Mouse (Mus musculus): ENCODE measurements at regions not wholly inside any gene's neighbourhood (a gene's known extent, or its start where the extent isn't known, plus 50 kb on each side); places are given as distances from the start of the nearest gene placed in this dataset.

DNA sequence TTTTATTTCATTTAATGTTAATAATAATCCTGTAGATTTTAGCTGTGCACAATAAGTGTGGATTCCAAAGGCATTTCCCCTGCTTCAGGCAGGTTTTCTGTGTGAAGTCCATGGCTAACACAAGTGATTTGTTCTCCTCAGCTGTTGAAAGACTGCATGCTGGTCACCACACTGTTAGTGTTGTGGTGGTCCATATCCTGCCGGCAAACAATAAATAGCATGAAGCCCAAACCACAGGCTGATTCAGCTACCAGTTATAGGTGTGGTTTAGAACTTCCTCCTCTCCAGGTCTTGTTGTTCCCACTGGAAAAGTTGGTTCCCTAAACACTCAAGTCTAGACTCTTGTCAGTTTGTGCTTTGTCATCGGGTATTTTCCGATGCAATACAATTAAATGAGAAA, 497.5 kb downstream of the Plcl1 start:
- no peaks in the 10 kb centered on the region for H3K36me3 ChIP-seq (ENCODE audit: control insufficient read depth, insufficient read depth, low read length)
- H3K4me2 ChIP-seq (replicated peaks; ENCODE audit: low read depth, low read length) = no peak overlapping the region
- H3K27ac ChIP-seq (ENCODE audit: low read depth, low read length) = no peak overlapping the region
- H3K9ac ChIP-seq (ENCODE audit: low read depth, low read length) = no peak overlapping the region
- 95% methylated on average over 3 of the region's 3 CpGs for WGBS
- no peaks in the 10 kb centered on the region for H3K27me3 ChIP-seq (ENCODE audit: control insufficient read depth, insufficient read depth, low read length)
- H3K9me3 ChIP-seq (ENCODE audit: control insufficient read depth, low read length) = no peaks in the 10 kb centered on the region
- H3K4me1 ChIP-seq (ENCODE audit: control insufficient read depth, insufficient read depth, low read length) = no peaks in the 10 kb centered on the region
- ATAC-seq (ENCODE audit: low FRiP score, low TSS enrichment) = no peak
- no peak overlapping the region for H3K4me3 ChIP-seq (ENCODE audit: low read length)

- H3K27ac ChIP-seq (ENCODE audit: low read depth, low read length) = no peak overlapping the region
- 76% methylated on average over 2 of the region's 2 CpGs for WGBS
- H3K36me3 ChIP-seq (ENCODE audit: control insufficient read depth, insufficient read depth, low read length) = no peaks in the 10 kb centered on the region
- H3K4me1 ChIP-seq (ENCODE audit: control insufficient read depth, insufficient read depth, low read length) = no peaks in the 10 kb centered on the region
- H3K9ac ChIP-seq (ENCODE audit: low read depth, low read length) = no peak overlapping the region
- H3K4me3 ChIP-seq (ENCODE audit: low read length) = no peak overlapping the region
- H3K9me3 ChIP-seq (ENCODE audit: control insufficient read depth, low read length) = no peaks in the 10 kb centered on the region
- H3K4me2 ChIP-seq (replicated peaks; ENCODE audit: low read depth, low read length) = no peak overlapping the region
- H3K27me3 ChIP-seq (ENCODE audit: control insufficient read depth, insufficient read depth, low read length) = no peaks in the 10 kb centered on the region
- no peak for ATAC-seq (ENCODE audit: low FRiP score, low TSS enrichment)
These were observed 498.9 kb downstream of the Plcl1 start for GRCm38 (mm10) chr1:55904571-55904970.

DNA sequence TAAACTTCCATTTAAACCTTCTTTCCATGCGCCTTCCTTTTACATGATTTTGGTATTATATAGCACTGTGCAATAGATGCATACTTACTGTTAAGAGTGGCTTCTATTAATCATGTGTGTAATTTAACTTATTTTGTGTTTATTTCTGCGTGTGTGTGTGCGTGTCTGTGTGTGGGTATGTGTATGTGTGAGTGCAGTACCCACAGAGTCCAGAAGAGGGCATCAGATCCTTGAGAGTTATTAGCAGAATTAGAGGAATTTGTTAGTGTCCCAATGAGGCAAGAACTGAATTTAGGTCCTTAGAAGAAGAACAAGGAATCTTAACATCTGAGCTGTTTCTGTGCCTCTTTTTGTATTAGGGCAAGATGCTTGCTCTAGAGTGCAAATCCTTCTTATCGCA, 499.5 kb downstream of the Plcl1 start:
- Histone ChIP-seq H3K9me3 (ENCODE audit: control insufficient read depth, low read length) (no peaks in the 10 kb centered on the region), H3K27me3 (ENCODE audit: control insufficient read depth, insufficient read depth, low read length) (no peaks in the 10 kb centered on the region), H3K4me2 (replicated peaks; ENCODE audit: low read depth, low read length) (no peak overlapping the region), H3K4me1 (ENCODE audit: control insufficient read depth, insufficient read depth, low read length) (no peaks in the 10 kb centered on the region), H3K27ac (ENCODE audit: low read depth, low read length) (no peak overlapping the region), H3K9ac (ENCODE audit: low read depth, low read length) (no peak overlapping the region), H3K4me3 (ENCODE audit: low read length) (no peak overlapping the region), H3K36me3 (ENCODE audit: control insufficient read depth, insufficient read depth, low read length) (no peaks in the 10 kb centered on the region)
- no peak for ATAC-seq (ENCODE audit: low FRiP score, low TSS enrichment)
- WGBS = 96% methylated on average over 4 of the region's 4 CpGs

DNA sequence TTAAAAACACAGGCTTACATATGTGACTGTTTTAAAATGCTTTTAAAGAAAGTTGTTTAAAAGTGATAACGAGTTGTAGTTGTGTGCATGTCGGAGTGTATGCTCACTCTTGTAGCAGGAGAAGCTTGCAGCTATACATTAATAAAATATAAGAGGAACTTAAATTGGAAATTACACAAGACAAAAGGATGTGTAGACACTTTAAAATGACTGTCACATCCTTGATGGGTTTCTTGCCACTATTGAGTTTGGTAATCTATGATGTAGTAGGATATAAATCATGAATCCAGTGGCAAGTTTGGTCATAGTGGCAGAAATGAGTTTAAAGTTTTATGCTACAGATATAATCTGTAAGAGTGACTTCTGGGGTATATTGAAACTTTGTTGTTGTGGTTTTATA, 504.3 kb downstream of the Plcl1 start:
- no peaks in the 10 kb centered on the region for H3K36me3 ChIP-seq (ENCODE audit: control insufficient read depth, insufficient read depth, low read length)
- H3K27me3 ChIP-seq (ENCODE audit: control insufficient read depth, insufficient read depth, low read length) = no peaks in the 10 kb centered on the region
- H3K9ac ChIP-seq (ENCODE audit: low read depth, low read length) = no peak overlapping the region
- ATAC-seq (ENCODE audit: low FRiP score, low TSS enrichment) = no peak
- 95% methylated on average over 2 of the region's 2 CpGs for WGBS
- no peak overlapping the region for H3K4me3 ChIP-seq (ENCODE audit: low read length)
- no peak overlapping the region for H3K27ac ChIP-seq (ENCODE audit: low read depth, low read length)
- H3K9me3 ChIP-seq (ENCODE audit: control insufficient read depth, low read length) = no peaks in the 10 kb centered on the region
- no peaks in the 10 kb centered on the region for H3K4me1 ChIP-seq (ENCODE audit: control insufficient read depth, insufficient read depth, low read length)
- H3K4me2 ChIP-seq (replicated peaks; ENCODE audit: low read depth, low read length) = no peak overlapping the region

DNA sequence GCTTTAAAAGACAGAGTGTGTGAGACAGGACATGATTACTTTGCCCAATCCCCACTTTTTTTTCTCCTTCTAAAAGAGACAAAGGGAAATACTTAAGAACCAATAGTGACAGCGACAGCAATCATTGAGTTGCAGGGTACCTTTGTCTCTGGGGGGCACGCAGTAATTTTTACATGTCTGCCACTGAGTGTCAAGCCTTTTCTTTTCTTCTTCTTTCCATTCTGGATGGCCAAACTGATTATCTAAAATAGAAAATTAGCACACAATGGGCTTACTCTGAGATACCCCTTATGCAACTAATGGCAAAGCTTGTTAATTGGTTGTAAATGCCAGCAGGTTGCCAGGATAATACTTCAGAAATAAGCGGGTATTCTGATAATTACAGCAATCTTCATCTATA, 508.6 kb downstream of the Plcl1 start:
- no peak overlapping the region for H3K27ac ChIP-seq (ENCODE audit: low read depth, low read length)
- WGBS = 70% methylated on average over 3 of the region's 3 CpGs
- H3K9me3 ChIP-seq (ENCODE audit: control insufficient read depth, low read length) = no peaks in the 10 kb centered on the region
- no peak overlapping the region for H3K9ac ChIP-seq (ENCODE audit: low read depth, low read length)
- no peaks in the 10 kb centered on the region for H3K4me1 ChIP-seq (ENCODE audit: control insufficient read depth, insufficient read depth, low read length)
- no peaks in the 10 kb centered on the region for H3K36me3 ChIP-seq (ENCODE audit: control insufficient read depth, insufficient read depth, low read length)
- H3K4me2 ChIP-seq (replicated peaks; ENCODE audit: low read depth, low read length) = no peak overlapping the region
- H3K27me3 ChIP-seq (ENCODE audit: control insufficient read depth, insufficient read depth, low read length) = no peaks in the 10 kb centered on the region
- no peak overlapping the region for H3K4me3 ChIP-seq (ENCODE audit: low read length)
- no peak for ATAC-seq (ENCODE audit: low FRiP score, low TSS enrichment)

- no peak overlapping the region for H3K9ac ChIP-seq (ENCODE audit: low read depth, low read length)
- no peaks in the 10 kb centered on the region for H3K27me3 ChIP-seq (ENCODE audit: control insufficient read depth, insufficient read depth, low read length)
- H3K4me3 ChIP-seq (ENCODE audit: low read length) = no peak overlapping the region
- no peaks in the 10 kb centered on the region for H3K36me3 ChIP-seq (ENCODE audit: control insufficient read depth, insufficient read depth, low read length)
- ATAC-seq (ENCODE audit: low FRiP score, low TSS enrichment) = no peak
- H3K4me2 ChIP-seq (replicated peaks; ENCODE audit: low read depth, low read length) = no peak overlapping the region
- no peaks in the 10 kb centered on the region for H3K4me1 ChIP-seq (ENCODE audit: control insufficient read depth, insufficient read depth, low read length)
- no peak overlapping the region for H3K27ac ChIP-seq (ENCODE audit: low read depth, low read length)
- WGBS = 57% methylated on average over 11 of the region's 11 CpGs
- H3K9me3 ChIP-seq (ENCODE audit: control insufficient read depth, low read length) = no peaks in the 10 kb centered on the region
These were observed 510.2 kb downstream of the Plcl1 start for GRCm38 (mm10) chr1:55915940-55916339.

DNA sequence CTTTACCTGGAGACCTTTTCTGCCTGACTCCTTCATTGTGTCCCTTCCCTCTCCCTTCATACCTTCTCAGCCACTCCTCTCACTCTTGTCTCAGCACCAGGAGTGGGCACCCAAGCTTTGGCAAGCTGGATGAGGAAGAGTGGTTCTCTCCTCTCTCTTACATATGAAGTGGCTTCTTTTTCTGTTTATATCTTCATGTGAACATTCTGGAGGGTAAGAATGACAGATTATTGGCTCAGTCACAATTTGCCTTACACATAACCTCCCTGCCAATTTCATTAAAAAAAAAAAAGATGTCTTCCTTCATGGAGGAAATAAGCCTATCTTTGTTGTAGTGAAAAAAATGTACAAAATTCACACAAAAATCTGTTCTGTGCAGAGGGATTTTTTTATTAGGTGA, 513.8 kb downstream of the Plcl1 start:
- no peaks in the 10 kb centered on the region for H3K27me3 ChIP-seq (ENCODE audit: control insufficient read depth, insufficient read depth, low read length)
- no peaks in the 10 kb centered on the region for H3K36me3 ChIP-seq (ENCODE audit: control insufficient read depth, insufficient read depth, low read length)
- H3K4me1 ChIP-seq (ENCODE audit: control insufficient read depth, insufficient read depth, low read length) = no peaks in the 10 kb centered on the region
- no peaks in the 10 kb centered on the region for H3K9me3 ChIP-seq (ENCODE audit: control insufficient read depth, low read length)
- no peak overlapping the region for H3K27ac ChIP-seq (ENCODE audit: low read depth, low read length)
- H3K4me2 ChIP-seq (replicated peaks; ENCODE audit: low read depth, low read length) = no peak overlapping the region
- H3K4me3 ChIP-seq (ENCODE audit: low read length) = no peak overlapping the region
- H3K9ac ChIP-seq (ENCODE audit: low read depth, low read length) = no peak overlapping the region
- ATAC-seq (ENCODE audit: low FRiP score, low TSS enrichment) = no peak

DNA sequence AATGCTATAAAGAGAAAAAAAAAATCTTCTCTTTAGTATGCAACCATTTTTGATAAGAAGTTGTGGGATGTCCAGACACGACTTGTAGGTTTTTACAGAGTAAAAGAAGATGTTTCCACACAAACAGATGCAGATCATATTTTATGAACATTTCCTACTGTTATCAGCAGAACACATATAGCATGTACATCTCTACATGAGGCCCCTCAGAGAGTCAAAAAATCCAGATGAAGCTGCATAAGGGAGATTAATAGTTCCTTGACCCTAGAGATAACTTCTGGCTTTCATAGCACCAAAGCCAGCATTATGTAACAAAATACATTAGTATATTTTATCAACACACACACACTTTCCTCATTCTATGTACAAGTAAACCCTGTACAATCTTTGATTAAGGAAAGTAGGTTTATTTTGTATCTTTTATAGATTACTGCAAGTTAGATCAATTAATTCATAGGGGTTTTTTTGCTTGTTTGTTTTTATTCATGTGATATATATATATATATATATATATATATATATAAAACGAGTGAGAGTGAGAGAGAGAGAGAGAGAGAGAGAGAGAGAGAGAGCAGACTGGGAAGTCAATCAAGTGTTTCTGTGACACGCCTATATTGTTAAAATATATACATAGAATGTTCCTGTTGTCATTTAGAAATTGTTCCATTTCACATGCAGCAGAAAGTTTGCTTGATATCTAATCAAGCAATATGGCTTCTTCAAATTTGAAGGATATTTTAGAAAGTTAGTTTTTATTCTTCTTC, 541.2 kb downstream of the Plcl1 start:
- WGBS = 72% methylated on average over 3 of the region's 3 CpGs
- no peaks in the 10 kb centered on the region for H3K4me1 ChIP-seq (ENCODE audit: control insufficient read depth, insufficient read depth, low read length)
- ATAC-seq (ENCODE audit: low FRiP score, low TSS enrichment) = no peak
- H3K4me2 ChIP-seq (replicated peaks; ENCODE audit: low read depth, low read length) = no peak overlapping the region
- H3K9me3 ChIP-seq (ENCODE audit: control insufficient read depth, low read length) = no peaks in the 10 kb centered on the region
- no peak overlapping the region for H3K27ac ChIP-seq (ENCODE audit: low read depth, low read length)
- H3K4me3 ChIP-seq (ENCODE audit: low read length) = no peak overlapping the region
- no peaks in the 10 kb centered on the region for H3K36me3 ChIP-seq (ENCODE audit: control insufficient read depth, insufficient read depth, low read length)
- no peaks in the 10 kb centered on the region for H3K27me3 ChIP-seq (ENCODE audit: control insufficient read depth, insufficient read depth, low read length)
- H3K9ac ChIP-seq (ENCODE audit: low read depth, low read length) = no peak overlapping the region

DNA sequence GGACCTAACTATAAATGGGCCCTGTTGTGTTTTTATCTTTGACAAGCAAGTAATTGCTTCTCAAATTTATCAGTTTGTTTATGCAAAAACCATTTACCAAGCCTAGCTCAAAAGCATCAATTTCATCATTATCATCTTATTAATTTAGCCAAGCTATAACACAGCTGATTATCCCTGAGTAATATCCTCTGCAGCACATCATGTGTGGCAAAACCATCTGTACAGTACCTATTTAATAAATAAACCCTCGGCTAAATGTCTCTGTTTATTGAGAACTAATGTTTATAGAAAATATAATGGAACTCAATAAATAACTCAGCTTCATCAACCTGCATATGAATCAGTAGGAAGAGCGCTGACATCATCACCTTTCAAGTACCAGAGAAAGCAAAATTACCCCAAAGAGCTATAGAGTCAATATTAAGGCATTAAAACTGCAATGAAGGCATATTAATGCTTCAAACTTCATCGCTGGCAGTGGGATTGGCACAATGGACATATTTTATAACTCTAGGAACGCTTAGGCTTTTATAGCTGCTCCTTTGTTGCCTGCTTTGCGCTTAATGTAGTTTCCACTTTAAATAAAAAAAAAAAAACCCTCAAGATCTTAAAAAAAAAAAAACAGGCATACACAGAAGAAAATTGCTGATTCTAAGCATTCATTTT, 542.0 kb downstream of the Plcl1 start:
- H3K27ac ChIP-seq (ENCODE audit: low read depth, low read length) = no peak overlapping the region
- no peak overlapping the region for H3K9ac ChIP-seq (ENCODE audit: low read depth, low read length)
- H3K4me3 ChIP-seq (ENCODE audit: low read length) = no peak overlapping the region
- H3K36me3 ChIP-seq (ENCODE audit: control insufficient read depth, insufficient read depth, low read length) = no peaks in the 10 kb centered on the region
- H3K4me2 ChIP-seq (replicated peaks; ENCODE audit: low read depth, low read length) = no peak overlapping the region
- 83% methylated on average over 5 of the region's 5 CpGs for WGBS
- no peaks in the 10 kb centered on the region for H3K27me3 ChIP-seq (ENCODE audit: control insufficient read depth, insufficient read depth, low read length)
- no peaks in the 10 kb centered on the region for H3K4me1 ChIP-seq (ENCODE audit: control insufficient read depth, insufficient read depth, low read length)
- H3K9me3 ChIP-seq (ENCODE audit: control insufficient read depth, low read length) = no peaks in the 10 kb centered on the region
- ATAC-seq (ENCODE audit: low FRiP score, low TSS enrichment) = no peak

Measured in kidney, embryonic 14.5 days (tissue).